Mouse (Mus musculus) C2C12 (cell line): ENCODE measurements at regions not wholly inside any gene's neighbourhood (a gene's known extent, or its start where the extent isn't known, plus 50 kb on each side); places are given as distances from the start of the nearest gene placed in this dataset.
A peak's percentile ranks its signal among the peaks of the same experiment; 100 is the strongest.

Source experiments
- H3K27me3 ChIP-seq: one replicate; pipeline ENCODE4 v1.6.1; 2011; ENCODE audit not compliant: control insufficient read depth, insufficient read depth, insufficient read length
- H3K36me3 ChIP-seq: one replicate; pipeline ENCODE4 v1.6.1; 2011; ENCODE audit not compliant: control insufficient read depth, insufficient read depth
- H3K4me3 ChIP-seq: one replicate; pipeline ENCODE4 v1.5.1; 2011; ENCODE audit warnings: mild to moderate bottlenecking, control low read depth; ENCODE audit not compliant: poor library complexity, insufficient read depth, severe bottlenecking
- H3K79me2 ChIP-seq: one replicate; pipeline ENCODE4 v1.6.1; 2011; ENCODE audit not compliant: control insufficient read depth, insufficient read depth
- H3K79me3 ChIP-seq: one replicate; pipeline ENCODE4 v1.6.1; 2011; ENCODE audit warnings: low read depth, control low read depth
- H3ac ChIP-seq: one replicate; pipeline ENCODE3; 2011; ENCODE audit warnings: low read depth; ENCODE audit not compliant: control insufficient read depth, insufficient read length
- CEBPB ChIP-seq: IDR thresholded peaks from one replicate; pipeline ENCODE4 v1.6.1; 2011; ENCODE audit warnings: low read depth, mild to moderate bottlenecking, control low read depth, moderate library complexity
- CTCF ChIP-seq: IDR thresholded peaks from one replicate; pipeline ENCODE4 v1.5.1; 2011; ENCODE audit not compliant: control insufficient read depth, insufficient read depth, insufficient read length
- FOSL1 ChIP-seq: IDR thresholded peaks from one replicate; pipeline ENCODE4 v1.8.0; 2011; ENCODE audit warnings: mild to moderate bottlenecking, low read length; ENCODE audit not compliant: poor library complexity, insufficient read depth, severe bottlenecking
- MAX ChIP-seq: IDR thresholded peaks from one replicate; pipeline ENCODE4 v1.6.1; 2011; ENCODE audit warnings: mild to moderate bottlenecking, control low read depth
- MYOD1 ChIP-seq: IDR thresholded peaks from one replicate; pipeline ENCODE4 v1.6.1; 2011; ENCODE audit warnings: low read depth; ENCODE audit not compliant: control insufficient read depth, insufficient read length
- MYOG ChIP-seq: IDR thresholded peaks from one replicate; pipeline ENCODE4 v1.6.1; 2011; ENCODE audit not compliant: control insufficient read depth, insufficient read length; ENCODE audit errors: extremely low read depth
- USF1 ChIP-seq: IDR thresholded peaks from one replicate; pipeline ENCODE4 v1.6.1; 2011; ENCODE audit warnings: low read depth, mild to moderate bottlenecking, control low read depth, moderate library complexity

DNA sequence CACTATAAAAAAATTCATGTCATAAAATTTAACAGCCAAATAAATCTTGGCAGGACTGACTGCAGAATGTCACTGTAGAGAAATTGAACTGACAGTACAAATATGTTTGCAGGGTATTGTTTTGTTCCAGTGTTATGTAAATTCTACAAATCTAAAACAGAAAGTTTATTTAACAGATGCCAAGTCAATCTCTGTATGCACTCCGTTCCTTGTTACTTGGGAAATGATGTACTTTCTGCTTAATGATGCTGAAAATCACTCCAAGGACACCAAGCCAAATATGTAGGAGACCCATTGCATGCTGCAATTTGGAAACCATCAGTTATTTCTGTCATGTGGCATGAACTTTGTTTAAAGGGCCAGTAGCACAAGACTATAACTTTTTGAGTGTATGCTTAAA is 182.3 kb upstream of the Neil3 start:
- H3ac ChIP-seq, result no peak overlapping the region
- H3K27me3 ChIP-seq, result no peaks in the 10 kb centered on the region
- H3K36me3 ChIP-seq, result no peaks in the 10 kb centered on the region
- no peaks in the 10 kb centered on the region for H3K79me3 ChIP-seq
- TF ChIP-seq MYOD1 (no peak), MYOG (no peak), USF1 (no peak), CTCF (no peak), MAX (no peak), FOSL1 (no peak), CEBPB (no peak)
- no peak overlapping the region for H3K4me3 ChIP-seq
- no peaks in the 10 kb centered on the region for H3K79me2 ChIP-seq

DNA sequence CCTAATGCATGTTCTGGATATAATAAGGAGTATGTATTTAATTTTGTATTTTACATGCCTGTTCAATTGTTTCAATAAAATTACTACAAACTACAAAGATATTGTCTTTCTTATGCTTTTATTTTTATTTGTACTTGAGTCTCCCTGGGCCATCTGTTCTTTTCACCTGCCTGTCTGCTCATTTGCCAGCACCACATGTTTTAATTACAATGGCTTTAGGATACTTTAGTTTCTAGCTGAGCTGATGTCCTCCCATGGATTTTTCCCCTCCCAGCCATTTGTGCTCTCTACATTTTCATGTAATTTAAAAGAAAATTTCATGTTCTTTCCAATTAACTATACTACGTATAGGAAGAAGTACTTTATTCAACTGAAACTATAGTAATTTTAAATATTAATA is 188.5 kb upstream of the Neil3 start:
- no peak overlapping the region for H3ac ChIP-seq
- no peak for TF ChIP-seq USF1
- TF ChIP-seq FOSL1, result no peak
- TF ChIP-seq MYOD1, result no peak
- TF ChIP-seq MYOG, result no peak
- no peak for TF ChIP-seq CTCF
- no peak for TF ChIP-seq MAX
- TF ChIP-seq CEBPB, result no peak
- no peaks in the 10 kb centered on the region for H3K27me3 ChIP-seq

DNA sequence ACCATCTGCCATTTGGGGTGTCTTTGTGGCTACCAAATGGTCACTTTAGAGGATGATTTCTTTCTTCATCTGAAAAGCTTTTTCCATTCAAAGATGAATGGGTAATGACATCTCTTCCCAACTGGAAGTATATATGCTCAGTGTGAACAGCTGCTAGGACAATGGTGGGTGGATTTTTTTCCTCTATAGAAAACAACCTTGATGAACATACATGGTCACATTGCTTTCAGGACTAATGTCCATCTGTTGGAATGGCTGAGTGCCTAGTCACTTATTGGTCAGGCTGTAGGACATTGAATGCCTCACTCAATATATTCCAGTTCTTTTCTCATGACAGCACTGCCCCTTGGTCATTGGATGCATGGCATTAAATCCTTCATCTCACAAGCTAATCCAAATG is 209.0 kb upstream of the Neil3 start:
- Histone ChIP-seq H3K79me2 (no peaks in the 10 kb centered on the region), H3K27me3 (no peaks in the 10 kb centered on the region)
- TF ChIP-seq MYOD1 (no peak), CTCF (no peak), USF1 (no peak), MYOG (no peak), CEBPB (no peak), FOSL1 (no peak), MAX (no peak)

More for the DNA sequence above, 188.5 kb upstream of the Neil3 start:
- no peaks in the 10 kb centered on the region for H3K36me3 ChIP-seq
- no peaks in the 10 kb centered on the region for H3K79me3 ChIP-seq
- H3K4me3 ChIP-seq, result no peak overlapping the region
- no peaks in the 10 kb centered on the region for H3K79me2 ChIP-seq

DNA sequence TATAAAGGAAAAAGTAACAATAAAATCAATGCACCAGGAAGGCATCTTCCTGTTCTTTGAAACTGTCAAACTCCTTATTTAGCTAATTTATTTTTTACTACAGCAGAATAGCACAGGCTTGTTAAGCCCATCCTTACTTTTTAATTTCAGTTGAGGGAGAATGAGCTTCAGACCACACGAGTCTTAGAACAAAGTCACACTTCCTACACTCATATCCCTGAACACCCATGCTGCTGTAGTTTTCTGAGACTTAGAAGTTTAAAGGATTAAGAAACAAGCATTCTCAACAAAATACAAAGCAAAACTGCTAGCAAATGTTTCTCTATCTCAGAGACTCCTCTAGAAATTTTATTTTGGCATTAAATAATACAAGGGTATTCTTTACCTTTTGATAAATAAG is 208.8 kb upstream of the Vegfc start:
- TF ChIP-seq FOSL1 (no peak), MYOD1 (no peak), CTCF (no peak)
- no peak overlapping the region for H3K4me3 ChIP-seq
- no peaks in the 10 kb centered on the region for H3K79me3 ChIP-seq
- H3K27me3 ChIP-seq, result no peaks in the 10 kb centered on the region
- no peak overlapping the region for H3ac ChIP-seq
- no peaks in the 10 kb centered on the region for H3K79me2 ChIP-seq
- H3K36me3 ChIP-seq, result no peaks in the 10 kb centered on the region

More for the DNA sequence above, 209.0 kb upstream of the Neil3 start:
- H3K79me3 ChIP-seq, result no peaks in the 10 kb centered on the region
- no peak overlapping the region for H3ac ChIP-seq
- no peaks in the 10 kb centered on the region for H3K36me3 ChIP-seq
- no peak overlapping the region for H3K4me3 ChIP-seq

DNA sequence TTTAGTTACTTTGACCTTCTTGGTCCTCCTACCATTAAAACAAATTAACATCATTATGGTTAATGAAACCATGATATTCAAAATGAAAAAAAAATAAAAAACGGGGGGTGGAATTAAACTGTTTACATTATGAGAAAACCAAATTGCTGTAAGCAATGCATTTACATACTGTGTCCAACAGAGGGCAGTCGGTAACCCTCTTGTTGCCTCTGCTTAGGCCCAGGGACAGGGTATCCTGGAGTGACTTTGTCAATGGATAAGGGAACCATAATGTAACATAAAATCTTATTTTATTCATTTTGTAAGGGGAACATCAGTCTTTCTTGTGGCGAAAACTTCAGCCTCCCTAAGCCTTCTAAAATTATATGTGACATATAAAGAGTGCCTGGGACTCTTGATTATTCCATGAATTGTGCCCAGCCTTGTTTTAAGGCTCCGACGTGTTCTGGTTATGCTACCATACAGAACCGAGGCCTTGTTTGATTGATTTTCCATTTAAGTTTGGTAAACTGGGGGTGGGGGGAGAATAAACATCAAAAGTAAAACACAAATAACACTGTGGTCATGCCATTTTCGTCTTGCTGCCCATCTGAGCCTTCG is 207.3 kb upstream of the Vegfc start:
- H3ac ChIP-seq, result no peak overlapping the region
- TF ChIP-seq USF1 (no peak), MYOD1 (no peak), CTCF (peak; percentile 20), CEBPB (no peak), MAX (no peak), MYOG (no peak)
- H3K4me3 ChIP-seq, result no peak overlapping the region
- H3K36me3 ChIP-seq, result no peaks in the 10 kb centered on the region
- H3K79me2 ChIP-seq, result no peaks in the 10 kb centered on the region
- H3K79me3 ChIP-seq, result no peaks in the 10 kb centered on the region
- no peaks in the 10 kb centered on the region for H3K27me3 ChIP-seq

DNA sequence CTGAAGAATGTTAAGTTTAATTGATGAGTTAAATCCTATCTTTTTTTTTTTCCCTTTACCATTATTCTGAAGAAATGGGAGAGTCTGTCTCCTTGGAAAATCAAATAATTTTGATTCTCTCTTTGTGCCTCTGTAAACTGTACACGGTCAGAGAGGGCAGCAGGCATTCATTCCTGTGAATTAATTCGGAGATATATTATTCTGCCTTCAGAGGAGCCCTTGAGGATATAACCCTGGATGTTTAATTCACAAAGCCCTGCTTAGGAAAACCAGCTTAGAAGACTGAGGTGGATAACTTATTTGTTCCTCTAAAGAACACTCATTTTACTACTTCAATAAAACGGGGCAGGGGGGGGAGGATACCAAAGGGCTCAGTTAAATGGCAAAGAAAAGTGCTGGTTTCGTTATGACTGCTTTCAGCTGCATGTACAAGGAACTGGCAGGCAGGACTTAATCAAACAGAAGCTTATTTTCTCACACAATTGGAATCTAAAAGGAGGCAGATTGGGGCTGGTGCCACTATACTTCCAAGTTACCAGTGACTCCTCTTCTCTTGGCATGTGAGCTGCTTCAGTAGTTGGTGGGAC is 205.3 kb upstream of the Vegfc start:
- Histone ChIP-seq H3K36me3 (no peaks in the 10 kb centered on the region), H3K79me3 (no peaks in the 10 kb centered on the region)

More for the DNA sequence above, 205.3 kb upstream of the Vegfc start:
- no peak overlapping the region for H3ac ChIP-seq
- H3K27me3 ChIP-seq, result no peaks in the 10 kb centered on the region
- TF ChIP-seq USF1, result no peak
- TF ChIP-seq CTCF, result no peak
- TF ChIP-seq FOSL1, result no peak
- no peak for TF ChIP-seq MYOD1
- TF ChIP-seq CEBPB, result no peak
- no peak for TF ChIP-seq MAX
- no peak for TF ChIP-seq MYOG
- H3K79me2 ChIP-seq, result no peaks in the 10 kb centered on the region
- no peak overlapping the region for H3K4me3 ChIP-seq
